Mouse (Mus musculus) ovary, postnatal 14 days (tissue): ENCODE measurements around the gene Khnyn.

Source experiments
- DNase-seq: peaks from one replicate; pipeline ENCODE4 v3.0.0; 2022; ENCODE audit warnings: low spot score

The Khnyn gene

GRCm38 (mm10) chr14:55884713-55885113, at the start of gene Khnyn:
TSS of gene Khnyn (plus strand) at chr14:55884947.
- DNase-seq = peak; percentile 89

GRCm38 (mm10) chr14:55838312-55838711, 46.4 kb upstream of the Khnyn start:
- DNase-seq = no peak

- DNase-seq = no peak
These were observed 46.0 kb upstream of the Khnyn start for GRCm38 (mm10) chr14:55838740-55839139.

- no peak for DNase-seq
These were observed 43.8 kb upstream of the Khnyn start for GRCm38 (mm10) chr14:55840853-55841366.

- DNase-seq = no peak
These were observed 42.0 kb upstream of the Khnyn start for GRCm38 (mm10) chr14:55842794-55843193.

- DNase-seq = no peak
These were observed 39.0 kb upstream of the Khnyn start for GRCm38 (mm10) chr14:55845506-55846294.

- no peak for DNase-seq
These were observed 33.9 kb upstream of the Khnyn start for GRCm38 (mm10) chr14:55850885-55851284.

GRCm38 (mm10) chr14:55852646-55853551, 31.8 kb upstream of the Khnyn start:
- no peak for DNase-seq

GRCm38 (mm10) chr14:55853621-55854285, 31.0 kb upstream of the Khnyn start, which contains the start of gene Nynrin:
TSS of gene Nynrin (plus strand) at chr14:55854010.
- peak; percentile 64 for DNase-seq

- DNase-seq = no peak
These were observed 30.2 kb upstream of the Khnyn start for GRCm38 (mm10) chr14:55854406-55855100.

- DNase-seq = peak; percentile 38
These were observed 29.6 kb upstream of the Khnyn start for GRCm38 (mm10) chr14:55855101-55855561.

- no peak for DNase-seq
These were observed 27.2 kb upstream of the Khnyn start for GRCm38 (mm10) chr14:55857588-55857987.

GRCm38 (mm10) chr14:55862186-55862585, 22.6 kb upstream of the Khnyn start:
- DNase-seq = no peak

- no peak for DNase-seq
These were observed 21.8 kb upstream of the Khnyn start for GRCm38 (mm10) chr14:55862970-55863369.

- peak; percentile 74 for DNase-seq
These were observed 21.0 kb upstream of the Khnyn start for GRCm38 (mm10) chr14:55863773-55864172.

GRCm38 (mm10) chr14:55866962-55867361, 17.8 kb upstream of the Khnyn start:
- peak; percentile 58 for DNase-seq

- DNase-seq = no peak
These were observed 16.3 kb upstream of the Khnyn start for GRCm38 (mm10) chr14:55868230-55869026.

- no peak for DNase-seq
These were observed 15.2 kb upstream of the Khnyn start for GRCm38 (mm10) chr14:55869538-55869937.

- DNase-seq = no peak
These were observed 12.7 kb upstream of the Khnyn start for GRCm38 (mm10) chr14:55872039-55872438.

- DNase-seq = no peak
These were observed 12.2 kb upstream of the Khnyn start for GRCm38 (mm10) chr14:55872551-55872950.
